Mouse (Mus musculus) heart, adult 9 months (tissue): ENCODE results near the gene Cd86.

Source experiments
- DNase-seq, 2 experiments: peaks; one replicate each; pipeline ENCODE4 v3.0.0; 2022; ENCODE audit warnings: low spot score in 2 of 2

Cd86 gene

DNA sequence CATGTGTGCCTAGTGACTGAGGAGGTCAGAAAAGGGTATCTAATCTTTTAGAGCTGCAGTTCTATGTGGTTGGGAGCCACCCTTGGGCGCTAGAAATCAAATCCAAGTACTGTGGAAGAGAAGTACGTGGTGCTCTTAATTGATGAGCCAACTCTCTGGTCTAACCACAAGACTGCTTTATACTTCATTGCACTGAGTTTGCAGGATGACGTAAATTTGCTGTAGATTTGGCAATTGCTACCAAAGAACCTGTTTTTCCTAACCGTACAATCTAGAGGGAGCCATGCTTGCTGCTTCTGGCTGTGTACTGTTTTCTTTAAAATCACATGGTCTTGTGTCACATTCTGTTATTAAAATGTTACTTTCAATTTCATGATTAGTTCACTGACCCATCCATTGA, 10.0 kb downstream of the Cd86 start:
- no peak for DNase-seq

GRCm38 (mm10) chr16:36655199-36655598, 10.7 kb downstream of the Cd86 start:
- DNase-seq: no peak

DNA sequence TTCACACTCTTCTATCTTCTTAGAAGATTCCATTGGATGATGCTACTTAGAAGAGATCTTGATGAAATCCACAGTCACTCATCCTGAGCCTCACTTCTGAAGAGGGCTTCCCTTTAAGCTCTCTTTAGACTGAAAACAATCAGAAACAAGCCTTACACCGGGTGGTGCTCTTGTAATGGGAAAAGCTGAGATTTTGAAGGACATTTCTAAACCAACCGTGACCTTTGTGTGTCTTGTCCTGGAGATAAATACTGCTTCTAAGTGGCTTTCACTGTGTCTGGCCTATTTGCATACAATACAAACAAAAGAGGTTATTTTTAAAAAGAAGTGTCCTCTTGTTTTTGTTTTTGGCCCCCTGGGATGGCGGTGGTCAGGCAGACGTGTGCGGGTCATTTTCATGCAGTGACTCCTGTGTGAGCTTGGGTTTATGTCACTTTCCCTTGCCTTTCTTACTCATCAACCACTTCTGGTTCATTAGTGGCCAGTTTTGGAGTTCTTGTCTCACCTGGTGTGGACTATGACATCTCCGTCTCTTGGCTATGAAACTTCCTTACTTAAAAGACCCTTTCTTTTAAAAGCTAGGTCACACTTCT, 14.6 kb downstream of the Cd86 start:
- no peak for DNase-seq

DNA sequence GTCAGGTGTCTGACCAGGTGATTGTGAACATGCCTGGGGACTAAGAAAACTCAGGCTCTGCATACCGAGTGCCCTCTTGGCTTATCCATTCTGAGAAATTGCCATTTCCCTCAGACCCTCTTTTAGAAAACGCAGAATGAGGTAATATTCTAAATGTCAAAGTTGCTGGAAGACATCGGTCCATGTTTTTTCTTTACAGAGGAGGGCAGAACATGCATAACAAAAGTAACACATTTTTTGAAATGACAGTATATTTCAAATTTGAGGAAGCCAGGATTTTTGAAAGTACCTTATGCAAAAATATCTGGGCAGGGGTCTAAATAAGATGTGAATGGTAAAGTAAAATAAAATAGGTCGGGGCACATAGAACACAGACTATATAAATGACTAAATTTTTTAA, 15.4 kb downstream of the Cd86 start:
- DNase-seq: no peak

DNA sequence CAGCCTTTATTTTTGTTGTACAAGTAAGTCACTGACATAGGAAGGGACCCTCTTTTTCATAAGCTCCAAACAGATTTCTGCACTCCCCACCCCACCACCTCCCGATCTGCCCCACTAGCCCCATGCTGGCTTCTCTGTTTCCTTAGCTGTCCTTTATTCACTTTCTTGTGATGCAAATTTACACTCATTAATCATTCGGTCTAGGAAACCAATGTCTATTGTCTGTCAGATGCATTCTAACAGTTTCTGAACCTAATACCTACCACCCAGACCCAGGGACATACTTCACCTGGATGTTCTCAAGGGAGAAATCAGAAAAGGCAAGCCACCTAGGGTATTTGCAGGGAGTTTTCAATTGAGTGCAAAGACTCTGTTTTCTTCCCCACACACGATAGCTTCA, 16.6 kb downstream of the Cd86 start:
- no peak for DNase-seq

GRCm38 (mm10) chr16:36645124-36645523, 20.8 kb downstream of the Cd86 start:
- no peak for DNase-seq

- no peak for DNase-seq
Observed at GRCm38 (mm10) chr16:36642696-36643046, 23.2 kb downstream of the Cd86 start.

DNA sequence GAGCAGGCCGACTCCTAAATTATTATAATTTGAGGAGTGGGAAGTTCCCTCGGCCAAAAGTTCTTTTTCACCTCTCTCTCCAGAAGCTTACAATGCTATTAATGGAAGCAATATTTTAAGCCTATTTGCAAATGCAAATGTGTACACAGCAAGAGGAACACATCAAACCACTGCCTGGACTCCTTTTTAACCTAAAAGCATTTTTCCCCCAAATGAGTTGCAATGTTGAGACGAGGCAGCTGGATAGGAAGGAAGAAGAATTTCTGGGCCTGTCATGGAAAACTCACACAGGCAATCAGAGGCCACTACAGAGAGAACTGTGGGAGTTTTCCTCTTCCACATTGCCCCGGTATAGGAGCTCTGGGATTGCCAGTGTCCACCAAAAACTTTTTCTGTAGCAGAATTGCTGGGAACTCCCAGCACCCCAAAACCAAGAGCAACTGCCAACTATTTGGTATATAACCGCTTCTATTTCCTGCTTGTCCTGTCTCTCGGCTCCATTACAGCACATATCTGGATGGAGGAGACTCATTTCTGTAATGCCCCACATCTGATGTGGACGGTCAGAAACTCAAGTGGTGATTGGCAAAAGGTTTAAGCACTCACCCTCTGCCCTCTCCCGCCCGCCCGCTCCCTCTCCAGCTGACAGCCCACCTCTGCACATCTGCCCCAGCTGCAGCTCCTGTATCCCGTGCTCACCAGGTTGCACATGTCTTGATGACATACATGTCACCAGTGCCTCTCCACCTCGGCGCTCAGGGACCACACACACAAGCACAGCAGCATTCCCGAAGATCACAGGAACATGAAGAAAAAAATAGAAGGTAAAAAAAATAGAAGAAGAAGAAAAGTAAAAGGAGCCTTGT, 23.8 kb downstream of the Cd86 start:
- no peak for DNase-seq

DNA sequence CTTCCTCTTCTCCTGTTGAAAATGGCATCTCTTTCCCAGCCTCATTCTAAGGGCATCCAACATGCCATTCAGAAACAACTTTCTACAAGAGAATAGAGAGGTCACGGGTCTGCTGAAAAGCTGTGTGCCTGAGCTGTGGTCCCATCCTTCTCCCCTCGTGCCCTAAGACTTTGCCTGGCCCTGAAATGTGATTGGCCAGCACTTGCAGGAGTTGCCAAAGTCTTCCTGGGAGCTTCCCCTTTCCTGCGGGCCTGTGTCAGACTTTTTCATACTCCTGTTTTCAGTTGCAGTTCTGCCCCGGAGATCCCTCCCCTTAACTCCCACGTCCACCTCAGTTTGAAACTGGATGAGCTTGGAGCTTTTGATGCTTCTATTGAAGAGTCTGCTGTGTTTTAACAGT, 24.9 kb downstream of the Cd86 start:
- peak; percentile 4 to 6 for DNase-seq

DNA sequence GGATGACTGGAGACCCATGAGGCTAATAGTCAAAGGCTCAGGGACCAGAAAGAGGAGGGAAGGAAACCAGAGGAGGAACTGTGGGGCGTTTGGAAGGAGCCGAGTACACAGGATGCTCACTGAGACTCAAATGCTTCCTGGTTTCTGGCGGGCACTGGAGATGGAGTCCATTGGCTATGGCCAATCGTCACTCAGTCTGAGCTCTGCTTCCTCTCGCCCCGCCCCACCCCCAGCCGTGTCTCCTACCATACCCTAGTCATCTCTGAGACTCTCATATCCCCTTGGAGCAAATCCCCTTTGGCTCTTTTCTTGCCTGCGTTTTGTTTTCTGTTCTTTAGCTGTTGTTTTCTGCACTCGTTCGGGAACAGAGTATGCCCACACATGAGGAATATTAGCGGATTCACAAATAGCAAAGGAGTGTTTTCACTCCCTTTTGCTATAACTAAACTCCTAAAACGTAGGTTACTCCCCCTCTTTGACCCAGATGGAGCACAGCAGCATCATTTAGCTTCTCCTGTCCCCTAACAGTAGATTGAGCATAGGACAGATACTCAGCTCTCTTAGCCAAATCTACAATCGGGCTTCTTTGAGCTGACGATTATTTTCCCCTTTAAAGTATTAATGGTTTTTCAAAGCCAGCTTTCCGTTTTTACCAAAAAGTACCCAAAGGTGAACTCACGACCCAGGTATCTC, 25.9 kb downstream of the Cd86 start:
- no peak for DNase-seq

DNA sequence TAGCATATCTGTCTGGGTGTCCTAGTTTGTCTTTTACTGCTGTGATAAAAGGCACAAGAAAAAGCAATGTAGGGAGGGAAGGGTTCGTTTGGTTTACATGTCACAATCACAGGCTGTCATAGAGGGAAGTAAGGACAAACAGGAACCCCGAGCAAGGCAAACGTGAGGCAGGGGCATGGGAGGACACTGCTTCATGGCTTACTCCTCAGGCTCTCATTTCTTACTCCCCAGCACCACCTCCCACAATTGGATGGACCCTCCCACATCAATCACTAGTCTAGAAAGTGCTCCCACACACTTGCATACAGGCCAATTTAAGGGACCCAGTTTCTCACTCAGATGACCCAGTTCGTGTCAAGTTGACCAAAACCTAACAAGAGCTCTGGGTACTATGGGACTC, 29.1 kb downstream of the Cd86 start:
- DNase-seq: no peak

- no peak for DNase-seq
Observed at GRCm38 (mm10) chr16:36634971-36635710, 30.7 kb downstream of the Cd86 start.

DNA sequence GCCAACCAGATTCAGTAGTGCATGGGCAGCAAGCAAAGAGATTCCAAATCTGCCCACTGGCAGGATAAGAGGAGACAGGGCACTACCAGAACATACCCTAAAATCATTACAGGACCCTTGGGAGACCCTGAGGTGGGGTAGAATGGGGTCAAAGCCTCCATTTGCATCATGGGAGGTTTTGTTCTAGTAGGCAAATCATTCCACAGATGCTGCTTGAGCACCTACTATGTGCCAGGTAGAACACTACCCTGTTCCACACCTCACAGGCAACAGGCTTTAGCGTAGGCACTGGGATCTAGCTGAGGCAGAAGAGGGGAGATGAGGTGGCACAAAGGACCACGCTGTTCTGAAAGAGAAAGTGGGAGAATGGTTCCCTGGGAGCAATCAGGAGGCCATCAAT, 31.5 kb downstream of the Cd86 start:
- DNase-seq: no peak

GRCm38 (mm10) chr16:36632229-36632628, 33.7 kb downstream of the Cd86 start:
- DNase-seq: no peak

DNA sequence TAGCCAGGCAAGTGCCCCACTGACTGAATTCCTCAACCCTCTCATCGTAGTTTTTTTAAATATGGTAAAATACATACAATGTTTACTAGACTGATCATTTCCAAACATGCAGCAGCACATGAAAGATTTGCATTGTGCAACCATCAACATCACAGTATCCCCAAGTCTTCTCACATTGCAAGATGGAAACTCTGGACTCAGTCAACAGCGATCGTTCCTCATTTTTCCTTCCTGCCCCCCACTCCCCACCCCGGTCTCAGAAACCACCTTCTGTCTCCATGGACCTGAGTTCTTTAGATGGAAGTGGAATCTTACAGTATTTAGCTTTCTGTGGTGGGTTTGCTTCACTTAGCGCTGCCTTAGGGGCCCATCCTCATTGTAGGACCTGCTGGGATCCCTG, 34.3 kb downstream of the Cd86 start:
- no peak for DNase-seq

DNA sequence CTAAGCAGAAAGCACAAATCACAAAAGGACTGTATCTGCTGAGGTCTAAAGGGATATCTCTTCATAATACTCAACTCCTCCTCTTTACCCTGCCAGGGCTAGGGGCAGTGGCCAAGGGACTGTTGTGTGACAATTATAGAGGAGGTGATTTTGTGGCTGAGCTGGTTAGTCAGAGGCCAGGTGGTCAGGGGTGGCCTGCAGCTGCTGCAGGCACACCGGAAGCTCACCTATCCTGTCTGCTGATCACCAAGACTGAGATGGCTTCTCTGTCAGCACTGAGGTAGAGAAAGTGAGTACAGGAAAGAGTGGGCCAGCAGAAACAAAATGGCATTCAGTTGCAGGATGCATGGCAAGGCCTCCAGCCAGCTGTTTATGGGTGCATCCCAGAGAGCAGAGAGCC, 38.1 kb downstream of the Cd86 start:
- DNase-seq: no peak

DNA sequence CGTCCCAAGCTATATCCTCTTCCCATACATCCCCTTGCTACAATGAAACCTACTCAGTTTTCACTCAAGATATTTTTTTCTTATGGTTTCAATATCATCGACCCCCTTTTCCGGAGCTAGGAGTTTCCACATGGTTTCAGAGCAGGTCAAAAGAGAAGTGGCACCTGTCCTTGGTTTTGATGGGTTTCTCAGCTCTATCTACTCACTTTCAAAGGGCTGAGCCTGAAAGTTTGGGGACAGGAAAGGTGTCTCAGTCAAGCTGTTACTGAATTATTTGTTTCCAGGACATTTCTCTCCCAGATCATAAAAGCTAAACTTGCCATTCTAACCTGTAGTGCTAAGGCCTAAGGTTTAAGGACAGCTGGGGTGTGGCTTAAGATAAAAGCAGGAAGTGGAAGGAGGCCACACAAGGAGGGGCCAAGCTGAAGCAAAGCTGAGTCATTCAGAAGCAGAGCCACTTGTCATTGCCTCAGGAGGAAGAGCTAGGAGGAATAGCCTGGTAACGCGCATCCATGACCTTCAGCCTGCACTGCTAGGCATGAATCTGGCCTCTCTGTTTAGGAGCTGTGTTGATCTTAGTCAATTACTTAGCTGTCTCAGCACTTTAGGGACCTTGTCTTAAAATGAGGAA, 39.2 kb downstream of the Cd86 start:
- peak in 1 of 2 experiments; percentile 8 for DNase-seq

- no peak for DNase-seq
Observed at GRCm38 (mm10) chr16:36625909-36626308, 40.0 kb downstream of the Cd86 start.

GRCm38 (mm10) chr16:36622320-36622719, 43.6 kb downstream of the Cd86 start:
- DNase-seq: no peak

DNA sequence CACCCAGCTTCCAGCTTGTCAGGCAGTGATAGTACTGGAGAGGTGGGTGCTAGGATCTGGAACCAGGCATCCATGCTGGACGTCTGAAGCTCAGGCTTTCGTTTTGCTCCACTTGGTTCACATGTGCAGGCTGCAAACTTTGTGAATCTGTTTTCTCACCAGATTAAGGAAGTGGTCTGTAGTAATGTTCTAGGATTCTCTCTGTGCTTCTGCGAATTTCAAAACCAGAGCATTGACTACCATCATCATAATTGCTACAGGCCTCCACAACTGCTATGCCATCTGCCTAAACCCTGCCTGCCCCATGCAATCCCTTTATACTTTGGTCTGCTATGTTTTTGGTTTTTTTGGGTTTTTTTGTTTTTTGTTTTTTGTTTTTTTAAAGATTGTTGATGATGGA, 44.8 kb downstream of the Cd86 start:
- no peak for DNase-seq

- DNase-seq: no peak
Observed at GRCm38 (mm10) chr16:36613701-36614100, 52.2 kb downstream of the Cd86 start.

DNA sequence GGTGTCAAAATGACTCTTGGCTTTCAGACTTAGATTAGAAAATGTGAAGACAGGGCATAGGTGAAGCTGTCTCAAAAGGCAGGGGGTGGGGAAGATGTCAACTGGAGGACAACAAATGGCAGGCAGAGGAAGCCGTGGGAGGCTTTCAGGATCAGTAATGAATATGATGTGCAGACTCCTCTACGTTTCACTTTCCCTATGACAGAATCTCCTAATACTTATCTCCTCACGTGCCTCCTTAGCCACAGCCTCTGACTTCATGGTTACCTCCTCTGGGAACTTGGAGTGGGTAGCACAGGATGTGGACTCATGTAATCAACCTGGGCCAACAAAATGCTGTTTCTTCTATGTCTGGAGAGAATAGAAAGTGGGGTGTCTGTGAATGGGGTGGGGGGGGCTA, 63.2 kb downstream of the Cd86 start:
- DNase-seq: no peak
